Mouse (Mus musculus) right cerebral cortex, postnatal 36 days (tissue): ENCODE measurements around the gene Hist1h1b.
"Not testable (repeated sequence)": the region's sequence is repeated elsewhere in the genome, so short reads cannot be mapped to it uniquely, and the experiment has no call there.

Source experiments
- DNase-seq, 2 experiments: peaks; one replicate each; pipeline ENCODE4 v3.0.0; 2022; ENCODE audit warnings: low spot score in 2 of 2, mixed read lengths in 1 of 2

Hist1h1b gene

GRCm38 (mm10) chr13:21779767-21780731, at the start of gene Hist1h1b:
TSS of gene Hist1h1b (minus strand) at chr13:21780625.
- peak; percentile 36 to 57 for DNase-seq

GRCm38 (mm10) chr13:21828511-21828910, 48.1 kb upstream of the Hist1h1b start:
- no peak for DNase-seq

GRCm38 (mm10) chr13:21820082-21820890, 39.9 kb upstream of the Hist1h1b start:
- DNase-seq, result not testable (repeated sequence)

- not testable (repeated sequence) for DNase-seq
Observed at GRCm38 (mm10) chr13:21812092-21812491, 31.7 kb upstream of the Hist1h1b start.

GRCm38 (mm10) chr13:21811539-21811938, 31.1 kb upstream of the Hist1h1b start, which contains the start of gene Hist1h4m:
TSS of gene Hist1h4m (plus strand) at chr13:21811746.
- DNase-seq, result peak in 1 of 2 experiments; percentile 49

GRCm38 (mm10) chr13:21811074-21811473, 30.6 kb upstream of the Hist1h1b start:
- DNase-seq, result not testable (repeated sequence)

- DNase-seq, result not testable (repeated sequence)
Observed at GRCm38 (mm10) chr13:21810073-21810472, 29.6 kb upstream of the Hist1h1b start, which contains the start of the genes Hist1h2bq and Hist1h2ao. TSS of gene Hist1h2bq (minus strand) at chr13:21810197. TSS of gene Hist1h2ao (plus strand) at chr13:21810465.

- DNase-seq, result not testable (repeated sequence)
Observed at GRCm38 (mm10) chr13:21803058-21803457, 22.6 kb upstream of the Hist1h1b start.

GRCm38 (mm10) chr13:21797163-21797562, 16.7 kb upstream of the Hist1h1b start:
- not testable (repeated sequence) for DNase-seq

GRCm38 (mm10) chr13:21795584-21795983, 15.2 kb upstream of the Hist1h1b start:
- no peak for DNase-seq

- no peak for DNase-seq
Observed at GRCm38 (mm10) chr13:21790601-21791283, 10.3 kb upstream of the Hist1h1b start.

GRCm38 (mm10) chr13:21789925-21790324, 9.5 kb upstream of the Hist1h1b start:
- no peak for DNase-seq

- no peak for DNase-seq
Observed at GRCm38 (mm10) chr13:21787760-21788593, 7.6 kb upstream of the Hist1h1b start.

GRCm38 (mm10) chr13:21786899-21787629, 6.6 kb upstream of the Hist1h1b start, which contains the start of the genes Hist1h2an and Hist1h2bp:
TSS of gene Hist1h2an (minus strand) at chr13:21787218.
TSS of gene Hist1h2bp (plus strand) at chr13:21787461.
- DNase-seq, result peak; percentile 87 to 91

- DNase-seq, result no peak
Observed at GRCm38 (mm10) chr13:21786189-21786898, 5.9 kb upstream of the Hist1h1b start.

- DNase-seq, result no peak
Observed at GRCm38 (mm10) chr13:21784311-21784710, 3.9 kb upstream of the Hist1h1b start.

GRCm38 (mm10) chr13:21783734-21784161, 3.3 kb upstream of the Hist1h1b start:
- DNase-seq, result peak; percentile 3

GRCm38 (mm10) chr13:21783255-21783617, 2.8 kb upstream of the Hist1h1b start, which contains the start of gene Hist1h3i:
TSS of gene Hist1h3i (minus strand) at chr13:21783370.
- DNase-seq, result peak; percentile 55 to 66
